Mouse (Mus musculus) granulocyte monocyte progenitor cell, adult 5-6 weeks (primary cell): ENCODE results near the gene Zfp879. TPM values are rescaled to one million over a fixed set of nuclear protein-coding genes. Genes with fewer than 3 reads are reported as not detected.
A peak's percentile ranks its signal among the peaks of the same experiment; 100 is the strongest.

ENCODE experiments used
- ATAC-seq: replicated peaks from 2 replicates; pipeline ENCODE4 v1.8.0; 2016; ENCODE audit warnings: mild to moderate bottlenecking, moderate TSS enrichment, inconsistent platforms; ENCODE audit not compliant: poor library complexity, severe bottlenecking
- total RNA-seq, 2 experiments: library from RNA; stranded (forward) in 1 of 2; stranded (reverse) in 1 of 2; fragments of 200-712, 200-1000 nt in 1 of 2; fragments of >200 nt in 1 of 2; fragmentation: Nextera tagmentation in 1 of 2; gene quantifications; 2 replicates each; pipeline ENCODE4 v1.2.3; 2014 to 2017

The Zfp879 gene
- not detected in 2 replicates for total RNA-seq (2014; fragmentation: Nextera tagmentation)
- total RNA-seq (2017): 0.30 and 0.77 TPM in 2 replicates

- peak; percentile 96 for ATAC-seq
These were observed at the start of gene Zfp879 for GRCm38 (mm10) chr11:50841023-50841735. Gene Zfp879 (minus strand): TSS chr11:50841552.

GRCm38 (mm10) chr11:50887390-50888128, 46.2 kb upstream of the Zfp879 start, which contains the start of gene Zfp454:
Gene Zfp454 (minus strand): TSS chr11:50887651.
- ATAC-seq: no peak

GRCm38 (mm10) chr11:50886933-50887293, 45.6 kb upstream of the Zfp879 start:
- ATAC-seq: no peak

- no peak for ATAC-seq
These were observed 45.0 kb upstream of the Zfp879 start for GRCm38 (mm10) chr11:50886231-50886932.

- no peak for ATAC-seq
These were observed 42.4 kb upstream of the Zfp879 start for GRCm38 (mm10) chr11:50883756-50884155.

GRCm38 (mm10) chr11:50878641-50879040, 37.3 kb upstream of the Zfp879 start:
- ATAC-seq: no peak

GRCm38 (mm10) chr11:50850989-50851601, 9.7 kb upstream of the Zfp879 start:
- ATAC-seq: peak; percentile 34

- peak; percentile 61 for ATAC-seq
These were observed 8.9 kb upstream of the Zfp879 start, which contains the start of gene Grm6 for GRCm38 (mm10) chr11:50850177-50850735. Gene Grm6 (plus strand): TSS chr11:50850685.

GRCm38 (mm10) chr11:50849310-50849709, 8.0 kb upstream of the Zfp879 start:
- no peak for ATAC-seq

- ATAC-seq: no peak
These were observed 7.3 kb upstream of the Zfp879 start for GRCm38 (mm10) chr11:50848520-50849137.

GRCm38 (mm10) chr11:50847047-50847446, 5.7 kb upstream of the Zfp879 start:
- no peak for ATAC-seq

GRCm38 (mm10) chr11:50845951-50846350, 4.6 kb upstream of the Zfp879 start:
- ATAC-seq: no peak

- peak; percentile 40 for ATAC-seq
These were observed 5.6 kb downstream of the Zfp879 start for GRCm38 (mm10) chr11:50835727-50836126.

- peak; percentile 98 for ATAC-seq
These were observed 14.1 kb downstream of the Zfp879 start, which contains the start of gene Zfp354c for GRCm38 (mm10) chr11:50827010-50827953. Gene Zfp354c (minus strand): TSS chr11:50827724.

- no peak for ATAC-seq
These were observed 15.1 kb downstream of the Zfp879 start for GRCm38 (mm10) chr11:50826214-50826613.

- no peak for ATAC-seq
These were observed 27.1 kb downstream of the Zfp879 start for GRCm38 (mm10) chr11:50814233-50814632.

GRCm38 (mm10) chr11:50798836-50799235, 42.5 kb downstream of the Zfp879 start:
- ATAC-seq: no peak

- ATAC-seq: no peak
These were observed 43.7 kb downstream of the Zfp879 start for GRCm38 (mm10) chr11:50797674-50798073.
